Mouse (Mus musculus): ENCODE data around the gene Tdg. TPM values are rescaled to one million over a fixed set of nuclear protein-coding genes. Genes with fewer than 3 reads are reported as not detected.

The Tdg gene
- polyA plus RNA-seq, 1 experiment from 2014 or later, result 17.4 TPM

GRCm38 (mm10) chr10:82634348-82634747 lies 4.7 kb downstream of the Tdg start:
- ChIA-PET POLR2A (no interaction called here), CTCF (no interaction called here)
- DNase-seq (ENCODE audit: low read depth, low spot score) (no peak), ATAC-seq (no peak)
- TF ChIP-seq CTCF (IDR thresholded peaks at IDR 0.05), result no peak
- in situ Hi-C loops (cut with MboI; ENCODE audit: low pct_unique_long_range_greater_than_20kb), result no loop called here
- no peaks in the 10 kb centered on the region for H3K27me3 ChIP-seq

DNA sequence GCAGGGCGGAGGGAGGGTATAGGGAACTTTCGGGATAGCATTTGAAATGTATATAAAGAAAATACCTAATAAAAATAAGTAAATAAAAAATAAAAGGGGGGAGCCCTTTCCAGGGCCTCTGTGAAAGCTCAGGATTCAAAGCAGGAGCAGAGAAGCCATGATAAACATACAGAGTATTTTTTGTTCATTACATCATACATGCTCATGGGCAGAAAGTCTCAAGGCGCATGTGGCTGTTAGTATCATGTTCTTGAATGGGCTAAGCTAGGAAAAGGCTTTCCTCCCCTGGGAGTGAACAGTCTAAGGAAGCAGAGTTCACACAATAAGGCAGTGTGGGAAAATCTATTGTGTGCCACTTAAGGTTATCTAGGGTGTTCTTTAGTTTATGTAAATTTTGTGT lies 6.7 kb downstream of the Tdg start:
- DNase-seq (ENCODE audit: low read depth, low spot score), result no peak
- CTCF ChIA-PET, result no interaction called here
- no peak for TF ChIP-seq CTCF (IDR thresholded peaks at IDR 0.05)
- in situ Hi-C loops (cut with MboI; ENCODE audit: low pct_unique_long_range_greater_than_20kb), result no loop called here
- POLR2A ChIA-PET, result interaction anchor here (1.6 kb wide), 1 partner anchor 11 kb away, joined by 3 read pairs; no protein-coding TSS in a partner anchor
- no peaks in the 10 kb centered on the region for H3K27me3 ChIP-seq
- ATAC-seq, result no peak

DNA sequence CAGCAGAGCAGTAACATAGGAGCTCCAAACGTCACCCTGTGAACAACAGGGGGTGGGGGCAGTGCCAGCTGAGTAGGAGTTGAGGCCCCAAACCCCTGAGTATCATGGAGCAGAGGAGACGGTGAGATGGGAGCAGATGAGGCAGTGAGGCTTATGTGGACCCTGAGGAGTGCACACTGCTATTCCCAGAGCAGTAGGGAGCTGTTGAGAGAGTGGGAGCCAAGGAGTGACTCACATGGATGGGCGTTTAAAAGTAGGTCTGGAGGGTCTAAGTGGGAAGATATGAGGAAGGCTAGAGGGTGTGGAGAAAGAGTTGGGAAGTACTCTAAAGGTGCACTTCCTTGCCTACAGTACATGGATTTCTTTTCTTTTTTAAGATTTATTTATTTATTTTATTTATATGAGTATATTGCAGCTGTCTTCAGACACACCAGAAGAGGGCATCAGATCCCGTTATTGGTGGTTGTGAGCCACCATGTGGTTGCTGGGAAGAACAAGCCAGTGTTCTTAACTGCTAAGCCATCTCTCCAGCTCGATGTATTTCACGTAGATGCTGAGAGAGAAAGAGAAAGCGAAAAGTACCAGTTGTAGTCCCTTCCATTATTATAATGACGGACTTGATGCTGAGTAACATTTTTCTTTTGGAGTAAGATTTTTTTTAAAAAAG lies 9.5 kb downstream of the Tdg start:
- ChIA-PET CTCF (no interaction called here), POLR2A (no interaction called here)
- in situ Hi-C loops (cut with MboI; ENCODE audit: low pct_unique_long_range_greater_than_20kb), result no loop called here
- TF ChIP-seq CTCF (IDR thresholded peaks at IDR 0.05), result no peak
- no peak for ATAC-seq
- H3K27me3 ChIP-seq, result no peaks in the 10 kb centered on the region
- DNase-seq (ENCODE audit: low read depth, low spot score), result no peak

- H3K27me3 ChIP-seq, result no peaks in the 10 kb centered on the region
- DNase-seq (ENCODE audit: low read depth, low spot score) (no peak), ATAC-seq (no peak)
- TF ChIP-seq CTCF (IDR thresholded peaks at IDR 0.05), result no peak
- in situ Hi-C loops (cut with MboI; ENCODE audit: low pct_unique_long_range_greater_than_20kb), result no loop called here
- CTCF ChIA-PET, result no interaction called here
- POLR2A ChIA-PET, result no interaction called here
These were observed 11.9 kb downstream of the Tdg start for GRCm38 (mm10) chr10:82641481-82641880.

DNA sequence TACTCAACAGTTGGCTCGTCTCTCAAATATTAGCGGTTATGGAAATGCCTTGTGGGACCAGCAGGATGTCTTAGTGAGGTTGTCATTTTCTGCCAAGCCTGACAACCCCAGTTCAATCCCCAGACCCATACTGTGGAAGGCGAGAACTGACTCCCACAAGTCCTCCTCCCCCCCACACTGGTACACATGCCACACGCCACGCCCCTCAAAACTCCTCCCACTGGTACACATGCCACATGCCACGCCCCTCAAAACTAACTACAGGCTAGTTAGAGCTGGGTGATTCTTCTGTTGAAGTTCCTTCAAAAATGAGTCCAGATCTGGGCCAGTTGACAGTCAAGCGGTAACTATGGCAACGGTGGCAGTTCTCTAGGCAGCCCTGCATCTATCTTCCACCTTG lies 16.5 kb downstream of the Tdg start:
- no peaks in the 10 kb centered on the region for H3K27me3 ChIP-seq
- DNase-seq (ENCODE audit: low read depth, low spot score) (no peak), ATAC-seq (no peak)
- in situ Hi-C loops (cut with MboI; ENCODE audit: low pct_unique_long_range_greater_than_20kb), result no loop called here
- ChIA-PET POLR2A (no interaction called here), CTCF (no interaction called here)
- no peak for TF ChIP-seq CTCF (IDR thresholded peaks at IDR 0.05)

- no peak for TF ChIP-seq CTCF (IDR thresholded peaks at IDR 0.05)
- ChIA-PET CTCF (no interaction called here), POLR2A (interaction anchor here (0.9 kb wide), 1 partner anchor 11 kb away, joined by 3 read pairs; no protein-coding TSS in a partner anchor)
- in situ Hi-C loops (cut with MboI; ENCODE audit: low pct_unique_long_range_greater_than_20kb), result no loop called here
- no peaks in the 10 kb centered on the region for H3K27me3 ChIP-seq
- ATAC-seq (no peak), DNase-seq (ENCODE audit: low read depth, low spot score) (no peak)
These were observed 17.7 kb downstream of the Tdg start for GRCm38 (mm10) chr10:82647205-82647811.

DNA sequence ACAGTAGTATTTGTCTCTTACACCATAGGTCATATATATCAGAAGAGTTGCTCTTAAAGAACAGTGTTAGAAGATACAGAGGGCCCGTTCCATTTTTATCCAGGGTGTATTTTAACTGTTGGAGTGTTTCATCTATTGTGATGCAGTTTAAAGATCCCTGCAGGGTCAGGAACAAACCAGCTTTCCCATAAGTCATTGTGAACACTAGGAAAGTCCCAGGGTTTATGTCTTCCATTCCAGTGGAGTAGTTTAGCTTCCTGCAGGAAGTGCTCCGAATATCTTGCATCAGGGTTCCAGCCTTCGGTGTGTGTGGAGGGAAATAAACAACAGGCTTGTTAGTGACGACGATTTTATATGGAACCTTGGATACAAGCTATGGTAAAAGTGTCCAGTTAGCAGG lies 21.6 kb downstream of the Tdg start:
- ChIA-PET POLR2A (no interaction called here), CTCF (no interaction called here)
- in situ Hi-C loops (cut with MboI; ENCODE audit: low pct_unique_long_range_greater_than_20kb), result loop anchor here (25.0 kb wide), 1 partner anchor 561 kb away; no protein-coding TSS in a partner anchor
- no peak for TF ChIP-seq CTCF (IDR thresholded peaks at IDR 0.05)
- DNase-seq (ENCODE audit: low read depth, low spot score) (no peak), ATAC-seq (no peak)
- no peaks in the 10 kb centered on the region for H3K27me3 ChIP-seq

- no peak for ATAC-seq
- H3K27me3 ChIP-seq, result no peaks in the 10 kb centered on the region
- ChIA-PET POLR2A (no interaction called here), CTCF (no interaction called here)
- no peak for DNase-seq (ENCODE audit: low read depth, low spot score)
- in situ Hi-C loops (cut with MboI; ENCODE audit: low pct_unique_long_range_greater_than_20kb), result loop anchor here (25.0 kb wide), 1 partner anchor 560 kb away; no protein-coding TSS in a partner anchor
- no peak for TF ChIP-seq CTCF (IDR thresholded peaks at IDR 0.05)
These were observed 23.0 kb downstream of the Tdg start for GRCm38 (mm10) chr10:82652625-82653024.

DNA sequence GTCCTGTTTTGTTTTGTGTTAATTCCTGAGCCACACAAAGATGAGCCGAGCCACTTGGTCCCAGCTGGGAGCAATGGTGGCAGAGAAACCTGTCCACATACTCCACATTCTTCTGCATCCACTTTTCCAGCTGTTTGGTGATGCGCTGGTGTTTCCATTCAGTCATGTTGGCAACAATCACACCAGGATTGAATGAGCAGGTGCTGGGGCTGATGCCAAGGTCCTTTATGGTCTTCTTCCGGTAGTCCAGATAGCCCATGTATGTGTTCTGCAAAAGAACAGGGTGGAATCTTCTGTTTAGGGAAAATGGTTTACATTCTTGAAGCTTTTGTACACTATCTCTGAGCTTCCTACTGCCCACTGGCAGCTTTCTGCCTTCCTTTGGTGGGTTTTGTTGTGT lies 25.0 kb downstream of the Tdg start:
- CTCF ChIA-PET, result no interaction called here
- in situ Hi-C loops (cut with MboI; ENCODE audit: low pct_unique_long_range_greater_than_20kb), result loop anchor here (25.0 kb wide), 1 partner anchor 558 kb away; no protein-coding TSS in a partner anchor
- DNase-seq (ENCODE audit: low read depth, low spot score) (no peak), ATAC-seq (no peak)
- POLR2A ChIA-PET, result no interaction called here
- H3K27me3 ChIP-seq, result no peaks in the 10 kb centered on the region
- TF ChIP-seq CTCF (IDR thresholded peaks at IDR 0.05), result no peak

- ATAC-seq, result no peak
- TF ChIP-seq CTCF (IDR thresholded peaks at IDR 0.05), result no peak
- no peaks in the 10 kb centered on the region for H3K27me3 ChIP-seq
- in situ Hi-C loops (cut with MboI; ENCODE audit: low pct_unique_long_range_greater_than_20kb), result loop anchor here (10.0 to 25.0 kb wide), 2 partner anchors 243 to 550 kb away; no protein-coding TSS in a partner anchor
- no peak for DNase-seq (ENCODE audit: low read depth, low spot score)
- ChIA-PET CTCF (no interaction called here), POLR2A (no interaction called here)
These were observed 32.2 kb downstream of the Tdg start for GRCm38 (mm10) chr10:82661820-82662219.

GRCm38 (mm10) chr10:82662267-82662990 lies 32.8 kb downstream of the Tdg start:
- DNase-seq (ENCODE audit: low read depth, low spot score) (no peak), ATAC-seq (no peak)
- ChIA-PET POLR2A (no interaction called here), CTCF (no interaction called here)
- TF ChIP-seq CTCF (IDR thresholded peaks at IDR 0.05), result no peak
- in situ Hi-C loops (cut with MboI; ENCODE audit: low pct_unique_long_range_greater_than_20kb), result loop anchor here (10.0 to 25.0 kb wide), 2 partner anchors 242 to 550 kb away; no protein-coding TSS in a partner anchor
- H3K27me3 ChIP-seq, result no peaks in the 10 kb centered on the region
